Mouse (Mus musculus): ENCODE measurements at regions not wholly inside any gene's neighbourhood (a gene's known extent, or its start where the extent isn't known, plus 50 kb on each side); places are given as distances from the start of the nearest gene placed in this dataset.

DNA sequence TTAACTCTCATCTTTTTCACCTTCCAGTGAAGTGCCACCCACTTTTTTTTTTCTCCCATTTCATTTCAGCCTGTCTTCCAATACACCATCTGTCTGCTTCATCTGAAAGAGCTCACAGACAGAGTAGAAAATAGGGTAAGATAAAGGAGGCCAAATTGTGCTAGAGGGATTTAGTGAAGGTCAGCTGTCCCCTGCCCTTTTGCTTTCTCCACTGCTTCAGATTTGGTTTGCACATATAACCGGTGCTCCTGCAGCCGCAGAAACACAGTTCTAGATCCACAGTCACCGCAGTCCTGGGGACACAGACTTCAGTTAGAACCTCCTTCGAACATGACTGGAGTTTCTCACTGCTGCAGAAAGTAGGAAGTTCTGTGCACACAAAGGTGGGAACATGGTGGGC, 126.4 kb upstream of the Cnr1 start:
- TF ChIP-seq POLR2A (IDR thresholded peaks at IDR 0.05; ENCODE audit: extremely low read depth, insufficient read depth, low read length): no peak
- TF ChIP-seq CTCF (IDR thresholded peaks at IDR 0.05; ENCODE audit: extremely low read depth, insufficient read depth, low read length): no peak
- Histone ChIP-seq H3K27ac (ENCODE audit: insufficient read depth, low read length) (no peak overlapping the region), H3K4me3 (ENCODE audit: insufficient read depth, low read length) (no peak overlapping the region), H3K4me1 (ENCODE audit: control insufficient read depth, insufficient read depth, low read length) (peaks cover 6% of the 10 kb centered on the region; the same call in 1 of the 2 replicates)

- H3K4me1 ChIP-seq (ENCODE audit: control insufficient read depth, insufficient read depth, low read length): peaks cover 6% of the 10 kb centered on the region; the same call in 1 of the 2 replicates
- no peak overlapping the region for H3K4me3 ChIP-seq (ENCODE audit: insufficient read depth, low read length)
- TF ChIP-seq CTCF (IDR thresholded peaks at IDR 0.05; ENCODE audit: extremely low read depth, insufficient read depth, low read length): no peak
- TF ChIP-seq POLR2A (IDR thresholded peaks at IDR 0.05; ENCODE audit: extremely low read depth, insufficient read depth, low read length): no peak
- H3K27ac ChIP-seq (ENCODE audit: insufficient read depth, low read length): no peak overlapping the region
Observed at GRCm38 (mm10) chr4:33798654-33799053, 125.7 kb upstream of the Cnr1 start.

GRCm38 (mm10) chr4:33799110-33799509, 125.3 kb upstream of the Cnr1 start:
- no peak overlapping the region for H3K4me3 ChIP-seq (ENCODE audit: insufficient read depth, low read length)
- H3K27ac ChIP-seq (ENCODE audit: insufficient read depth, low read length): no peak overlapping the region
- TF ChIP-seq CTCF (IDR thresholded peaks at IDR 0.05; ENCODE audit: extremely low read depth, insufficient read depth, low read length) (no peak), POLR2A (IDR thresholded peaks at IDR 0.05; ENCODE audit: extremely low read depth, insufficient read depth, low read length) (no peak)
- peaks cover 6% of the 10 kb centered on the region; the same call in 1 of the 2 replicates for H3K4me1 ChIP-seq (ENCODE audit: control insufficient read depth, insufficient read depth, low read length)

DNA sequence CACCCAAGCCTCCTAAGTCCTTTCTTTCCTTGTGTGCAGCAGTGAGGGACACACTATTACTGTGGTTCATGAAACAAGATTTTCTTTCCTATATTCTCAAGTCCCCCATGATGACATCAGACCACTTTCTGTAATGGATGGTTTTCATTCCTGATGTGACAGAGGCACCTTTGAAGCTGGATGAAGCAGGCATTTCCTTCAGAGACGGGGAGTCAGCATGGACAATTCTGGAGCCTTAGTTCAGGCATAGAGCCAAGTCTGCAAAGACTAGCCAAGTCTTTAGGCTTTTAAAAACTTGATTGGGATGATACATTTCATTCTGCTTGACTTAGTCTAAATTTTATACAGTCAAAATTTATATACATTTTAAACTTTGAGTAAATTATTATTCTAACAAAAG, 124.6 kb upstream of the Cnr1 start:
- Histone ChIP-seq H3K4me1 (ENCODE audit: control insufficient read depth, insufficient read depth, low read length) (peaks cover 6% of the 10 kb centered on the region; the same call in 1 of the 2 replicates), H3K27ac (ENCODE audit: insufficient read depth, low read length) (no peak overlapping the region), H3K4me3 (ENCODE audit: insufficient read depth, low read length) (no peak overlapping the region)
- TF ChIP-seq CTCF (IDR thresholded peaks at IDR 0.05; ENCODE audit: extremely low read depth, insufficient read depth, low read length): no peak
- TF ChIP-seq POLR2A (IDR thresholded peaks at IDR 0.05; ENCODE audit: extremely low read depth, insufficient read depth, low read length): no peak

DNA sequence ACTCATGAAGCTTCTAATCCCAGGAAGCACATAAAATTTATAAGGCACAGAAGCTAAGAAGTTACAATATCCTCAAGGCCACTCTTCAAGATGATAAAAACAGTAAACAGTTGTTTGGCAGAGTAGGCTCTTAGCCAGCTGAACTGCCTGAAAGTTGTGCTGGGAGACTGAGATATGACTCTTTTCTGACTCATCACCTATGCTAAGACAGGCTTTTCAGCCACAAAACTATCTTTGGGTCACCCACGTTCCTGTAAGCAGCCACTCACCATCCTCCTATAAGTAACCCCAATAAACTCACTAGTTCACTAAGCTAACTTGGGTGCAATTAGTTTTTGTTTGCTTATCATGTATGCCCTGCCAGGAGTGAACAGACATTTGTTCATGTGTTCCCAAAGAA, 112.1 kb upstream of the Cnr1 start:
- no peak for TF ChIP-seq POLR2A (IDR thresholded peaks at IDR 0.05; ENCODE audit: extremely low read depth, insufficient read depth, low read length)
- TF ChIP-seq CTCF (IDR thresholded peaks at IDR 0.05; ENCODE audit: extremely low read depth, insufficient read depth, low read length): no peak
- no peak overlapping the region for H3K4me3 ChIP-seq (ENCODE audit: insufficient read depth, low read length)

DNA sequence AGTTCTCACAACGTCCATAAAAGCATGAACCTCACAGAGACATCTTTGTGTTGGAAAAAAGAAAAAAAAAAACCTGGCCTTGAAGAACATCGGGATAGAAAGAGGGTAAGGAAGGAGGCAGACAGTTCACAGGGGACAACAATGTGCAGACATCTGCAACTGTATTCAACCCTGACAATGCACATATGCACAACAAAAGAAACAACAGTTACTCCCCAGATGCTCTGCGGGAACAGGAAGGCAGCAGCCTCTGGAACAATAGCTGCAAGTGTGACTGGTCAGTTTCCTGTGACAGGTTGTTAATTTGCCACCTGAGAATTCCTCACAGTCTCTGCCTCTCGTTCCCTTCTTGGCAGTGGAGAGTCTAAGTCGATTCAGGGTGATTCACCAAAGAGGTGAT, 100.5 kb upstream of the Cnr1 start:
- H3K4me1 ChIP-seq (ENCODE audit: control insufficient read depth, insufficient read depth, low read length): no peaks in the 10 kb centered on the region
- no peak for TF ChIP-seq POLR2A (IDR thresholded peaks at IDR 0.05; ENCODE audit: extremely low read depth, insufficient read depth, low read length)
- TF ChIP-seq CTCF (IDR thresholded peaks at IDR 0.05; ENCODE audit: extremely low read depth, insufficient read depth, low read length): no peak
- no peak overlapping the region for H3K4me3 ChIP-seq (ENCODE audit: insufficient read depth, low read length)
- H3K27ac ChIP-seq (ENCODE audit: insufficient read depth, low read length): no peak overlapping the region

More for the DNA sequence above, 112.1 kb upstream of the Cnr1 start:
- no peak overlapping the region for H3K27ac ChIP-seq (ENCODE audit: insufficient read depth, low read length)
- H3K4me1 ChIP-seq (ENCODE audit: control insufficient read depth, insufficient read depth, low read length): no peaks in the 10 kb centered on the region

DNA sequence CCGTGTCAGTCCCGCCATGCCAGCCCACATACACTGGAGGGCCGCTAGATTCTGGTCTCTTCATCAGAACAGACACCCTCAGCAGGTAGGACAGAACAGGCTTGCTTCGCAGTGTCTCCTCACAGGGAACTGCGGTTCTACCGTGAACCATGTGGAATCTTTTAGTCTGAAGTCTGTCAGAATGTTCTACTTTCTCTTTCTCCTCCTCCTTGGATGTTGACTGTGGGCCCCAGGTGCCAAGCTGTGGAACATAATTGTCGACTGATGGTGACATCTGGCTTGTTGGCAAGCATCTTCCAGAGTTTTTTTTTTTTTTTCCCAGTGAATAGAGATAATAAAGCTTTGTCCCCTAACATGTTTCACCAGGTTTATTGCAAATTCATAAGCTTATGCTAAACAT, 91.3 kb upstream of the Cnr1 start:
- TF ChIP-seq CTCF (IDR thresholded peaks at IDR 0.05; ENCODE audit: extremely low read depth, insufficient read depth, low read length): no peak
- TF ChIP-seq POLR2A (IDR thresholded peaks at IDR 0.05; ENCODE audit: extremely low read depth, insufficient read depth, low read length): no peak
- no peak overlapping the region for H3K4me3 ChIP-seq (ENCODE audit: insufficient read depth, low read length)
- no peak overlapping the region for H3K27ac ChIP-seq (ENCODE audit: insufficient read depth, low read length)
- H3K4me1 ChIP-seq (ENCODE audit: control insufficient read depth, insufficient read depth, low read length): no peaks in the 10 kb centered on the region

DNA sequence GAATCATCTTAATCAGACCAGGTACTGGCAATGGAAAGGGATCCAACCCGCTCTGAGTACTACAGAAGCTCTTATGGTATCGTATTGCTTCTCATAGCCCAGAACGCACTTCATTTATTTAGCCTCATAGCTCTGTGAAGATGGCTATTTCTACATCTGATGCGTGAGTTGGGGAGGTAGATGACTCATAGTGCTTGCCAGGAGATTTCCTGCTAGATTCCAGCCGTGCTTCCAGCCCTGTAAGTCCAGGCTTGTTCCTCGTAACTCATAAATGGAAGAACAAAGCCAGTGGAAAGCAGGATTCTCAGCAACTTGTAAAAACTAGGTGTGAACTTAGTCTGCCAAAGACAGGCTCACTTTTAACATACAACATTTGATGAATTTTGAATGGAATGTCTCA, 86.0 kb upstream of the Cnr1 start:
- TF ChIP-seq CTCF (IDR thresholded peaks at IDR 0.05; ENCODE audit: extremely low read depth, insufficient read depth, low read length): no peak
- no peak for TF ChIP-seq POLR2A (IDR thresholded peaks at IDR 0.05; ENCODE audit: extremely low read depth, insufficient read depth, low read length)
- H3K4me3 ChIP-seq (ENCODE audit: insufficient read depth, low read length): no peak overlapping the region
- no peak overlapping the region for H3K27ac ChIP-seq (ENCODE audit: insufficient read depth, low read length)
- no peaks in the 10 kb centered on the region; the same call in 1 of the 2 replicates for H3K4me1 ChIP-seq (ENCODE audit: control insufficient read depth, insufficient read depth, low read length)

DNA sequence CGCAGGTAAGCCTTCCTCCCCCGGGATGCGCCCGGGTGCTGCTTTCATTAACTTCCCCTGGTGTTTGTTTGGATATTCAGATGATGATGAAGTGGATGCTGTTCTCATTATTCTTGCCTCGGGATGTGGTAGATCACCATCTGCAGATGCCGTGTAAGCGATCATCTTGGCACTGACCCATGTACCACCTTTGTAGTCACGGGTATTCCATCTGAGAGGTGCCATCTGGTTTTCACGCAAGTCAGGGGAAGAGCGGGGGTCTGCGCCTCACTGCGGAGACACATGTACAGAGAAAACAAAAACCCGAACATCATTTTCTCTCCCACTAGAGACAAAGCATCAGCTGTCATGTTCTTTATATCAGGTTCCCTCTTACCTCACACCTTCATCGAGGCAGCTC, 84.3 kb upstream of the Cnr1 start:
- H3K4me1 ChIP-seq (ENCODE audit: control insufficient read depth, insufficient read depth, low read length): no peaks in the 10 kb centered on the region; the same call in 1 of the 2 replicates
- no peak overlapping the region for H3K4me3 ChIP-seq (ENCODE audit: insufficient read depth, low read length)
- no peak for TF ChIP-seq CTCF (IDR thresholded peaks at IDR 0.05; ENCODE audit: extremely low read depth, insufficient read depth, low read length)
- TF ChIP-seq POLR2A (IDR thresholded peaks at IDR 0.05; ENCODE audit: extremely low read depth, insufficient read depth, low read length): no peak

DNA sequence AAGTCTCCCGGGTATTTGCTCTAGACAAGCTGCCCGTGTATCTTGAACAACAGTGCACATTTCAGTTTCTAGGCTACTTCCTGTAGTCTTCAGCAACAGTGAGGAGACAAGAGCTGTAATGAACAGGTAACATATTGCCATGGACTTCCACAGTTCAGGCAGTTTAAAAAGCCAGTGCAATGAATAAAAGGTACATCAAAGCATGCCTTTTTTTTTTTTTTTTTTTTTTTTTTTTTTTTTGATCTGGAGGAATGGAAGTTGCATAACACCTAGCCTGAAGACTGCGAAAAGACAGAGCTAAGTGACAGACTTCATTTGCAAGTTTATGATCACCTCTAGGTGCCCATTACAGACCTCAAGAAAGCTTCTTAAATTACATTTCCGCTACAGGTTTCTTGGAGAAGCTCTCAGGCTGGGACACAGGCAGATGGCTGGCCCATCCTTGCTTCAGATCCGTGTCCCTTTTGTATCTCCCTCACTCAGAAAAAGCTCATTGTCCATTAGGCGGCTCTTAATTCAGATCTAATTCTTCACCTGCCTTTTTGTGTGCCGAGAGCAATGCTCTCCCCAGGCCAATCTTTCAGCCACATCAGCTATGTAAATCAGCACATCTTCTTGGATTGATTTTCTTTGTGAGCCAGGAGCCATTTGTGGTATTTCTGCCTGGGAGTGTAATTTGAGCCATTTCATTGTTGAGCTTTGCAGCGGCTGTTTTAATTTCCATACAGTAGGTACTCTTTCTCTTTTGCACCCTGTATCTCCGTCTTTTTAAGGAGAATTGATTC, 78.6 kb upstream of the Cnr1 start:
- no peaks in the 10 kb centered on the region for H3K4me1 ChIP-seq (ENCODE audit: control insufficient read depth, insufficient read depth, low read length)
- H3K27ac ChIP-seq (ENCODE audit: insufficient read depth, low read length): no peak overlapping the region
- no peak overlapping the region for H3K4me3 ChIP-seq (ENCODE audit: insufficient read depth, low read length)
- TF ChIP-seq CTCF (IDR thresholded peaks at IDR 0.05; ENCODE audit: extremely low read depth, insufficient read depth, low read length) (no peak), POLR2A (IDR thresholded peaks at IDR 0.05; ENCODE audit: extremely low read depth, insufficient read depth, low read length) (no peak)

More for the DNA sequence above, 84.3 kb upstream of the Cnr1 start:
- no peak overlapping the region for H3K27ac ChIP-seq (ENCODE audit: insufficient read depth, low read length)

Measured in cortical plate, adult 2 months (tissue).